9 mouse cellular contexts compared by ENCODE assay signal in the genomic region with DNA sequence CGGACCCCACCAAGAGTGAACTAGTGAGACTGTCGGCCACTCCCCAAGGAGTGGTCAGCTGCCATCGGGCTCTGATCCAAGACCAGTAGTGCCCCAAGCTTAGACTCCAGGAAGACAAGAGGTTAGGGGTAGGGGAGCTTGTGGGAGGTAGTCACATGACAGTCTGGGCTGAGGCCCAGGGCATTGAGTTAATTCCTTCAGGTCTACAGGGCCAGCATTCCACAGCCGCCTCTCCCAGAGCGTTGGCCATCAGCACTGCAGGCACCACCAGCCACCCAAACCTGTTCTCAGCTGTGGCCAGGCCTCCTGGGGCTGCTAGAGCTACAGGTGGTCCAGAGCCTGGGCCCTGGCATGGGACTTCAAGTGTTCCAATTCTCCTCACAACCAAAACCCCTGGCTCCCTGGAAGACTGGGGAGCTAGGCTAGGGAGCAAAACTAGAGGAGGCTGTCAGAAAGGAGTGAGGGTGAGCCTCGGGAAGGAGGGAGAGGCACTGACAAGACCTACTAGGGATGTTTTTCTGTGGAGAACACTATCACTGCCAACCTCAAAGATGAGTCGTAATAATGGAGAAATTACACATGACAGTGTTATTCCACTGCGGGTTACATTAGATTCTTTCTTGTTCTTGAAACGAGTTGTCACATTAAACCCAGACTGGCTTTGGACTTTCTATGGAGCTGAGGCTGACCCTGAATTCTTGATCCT. TPM values are rescaled to one million over a fixed set of nuclear protein-coding genes. Genes with fewer than 3 reads are reported as not detected.
DNase-seq lines count a peak whose midpoint lies in the region; ATAC-seq and TF ChIP-seq lines count a peak whose summit lies in the region.
"Had no signal": no experiment of that assay in that cellular context is flagged by ENCODE, and none has a peak within 500 bp of the region (broad histone marks: within the 10 kb centered on the region; RNA-seq: fewer than 3 reads in every experiment).

No protein-coding gene starts in this region.

- peak; percentile 39 to 66 for DNase-seq in urinary bladder, postnatal 4 days (ENCODE audit: low spot score in 2 of 2)
- no peak for DNase-seq in urinary bladder, adult 18-20 months (ENCODE audit: low spot score in 2 of 2)
- DNase-seq in forebrain, postnatal 0 days: no peak
- peak; percentile 75 for DNase-seq in kidney, postnatal 0 days (ENCODE audit: low spot score)
- peak; percentile 63 for DNase-seq in stomach, postnatal 0 days (ENCODE audit: low spot score)
- DNase-seq in spleen, postnatal 10 days (ENCODE audit: low spot score in 2 of 2): no peak
- DNase-seq in cerebellum, adult 18-20 months: no peak
- no peak for DNase-seq in cerebellum, adult 8-10 months
- DNase-seq: thymus, adult 2 months had no signal

- no peaks in the 10 kb centered on the region for H3K36me3 ChIP-seq in forebrain, postnatal 0 days (ENCODE audit: insufficient read depth)
- no peaks in the 10 kb centered on the region for H3K36me3 ChIP-seq in kidney, postnatal 0 days (ENCODE audit: insufficient read depth, low read length)
- H3K36me3 ChIP-seq in stomach, postnatal 0 days (ENCODE audit: control insufficient read depth, insufficient read depth, low read length): no peaks in the 10 kb centered on the region

- no peak overlapping the region for H3K4me2 ChIP-seq in forebrain, postnatal 0 days (ENCODE audit: low read depth)
- no peak overlapping the region for H3K4me2 ChIP-seq in kidney, postnatal 0 days (ENCODE audit: low read length)
- H3K4me2 ChIP-seq in stomach, postnatal 0 days (replicated peaks; ENCODE audit: low read depth): no peak overlapping the region

- whole genome bisulfite sequencing in forebrain, postnatal 0 days: 65% methylated on average over 9 of the region's 9 CpGs
- WGBS in kidney, postnatal 0 days: 42% methylated on average over 9 of the region's 9 CpGs
- 38% methylated on average over 9 of the region's 9 CpGs for whole genome bisulfite sequencing in stomach, postnatal 0 days

- H3K27me3 ChIP-seq in forebrain, postnatal 0 days (ENCODE audit: insufficient read depth, low read length): no peaks in the 10 kb centered on the region
- no peaks in the 10 kb centered on the region for H3K27me3 ChIP-seq in kidney, postnatal 0 days (ENCODE audit: insufficient read depth, low read length)
- H3K27me3 ChIP-seq in stomach, postnatal 0 days (ENCODE audit: control insufficient read depth, insufficient read depth, low read length): no peaks in the 10 kb centered on the region

- H3K4me1 ChIP-seq in forebrain, postnatal 0 days (ENCODE audit: insufficient read depth): no peaks in the 10 kb centered on the region
- H3K4me1 ChIP-seq in kidney, postnatal 0 days (replicated peaks; ENCODE audit: insufficient read depth, low read length): peaks cover 13% of the 10 kb centered on the region
- H3K4me1 ChIP-seq in stomach, postnatal 0 days (replicated peaks; ENCODE audit: control insufficient read depth, insufficient read depth): peaks cover 4% of the 10 kb centered on the region; the same call in 1 of the 2 replicates

- no peak overlapping the region for H3K9ac ChIP-seq in forebrain, postnatal 0 days
- H3K9ac ChIP-seq in kidney, postnatal 0 days (ENCODE audit: low read depth, low read length): no peak overlapping the region
- H3K9ac ChIP-seq in stomach, postnatal 0 days (ENCODE audit: low read length): no peak overlapping the region

- H3K4me3 ChIP-seq in forebrain, postnatal 0 days (ENCODE audit: low read depth, low read length): no peak overlapping the region
- no peak overlapping the region for H3K4me3 ChIP-seq in kidney, postnatal 0 days (replicated peaks; ENCODE audit: low read depth, low read length)
- no peak overlapping the region for H3K4me3 ChIP-seq in stomach, postnatal 0 days (ENCODE audit: low read depth, low read length)

- no peaks in the 10 kb centered on the region for H3K9me3 ChIP-seq in forebrain, postnatal 0 days (ENCODE audit: low read length)
- no peaks in the 10 kb centered on the region for H3K9me3 ChIP-seq in kidney, postnatal 0 days (replicated peaks; ENCODE audit: low read length)
- H3K9me3 ChIP-seq in stomach, postnatal 0 days (ENCODE audit: control insufficient read depth, low read length): no peaks in the 10 kb centered on the region

- no peak for TF ChIP-seq CTCF in forebrain, postnatal 0 days (IDR thresholded peaks at IDR 0.05; ENCODE audit: low read depth)
- no peak for TF ChIP-seq CTCF in kidney, postnatal 0 days (IDR thresholded peaks at IDR 0.05; ENCODE audit: low read depth)
- TF ChIP-seq CTCF in stomach, postnatal 0 days (IDR thresholded peaks at IDR 0.05; ENCODE audit: low read depth): no peak

- peak; percentile 34; the same call in 1 of the 2 replicates for ATAC-seq in forebrain, postnatal 0 days
- peak; percentile 77 for ATAC-seq in kidney, postnatal 0 days (replicated peaks; ENCODE audit: low FRiP score, low read depth)
- peak; percentile 58 for ATAC-seq in stomach, postnatal 0 days (ENCODE audit: low FRiP score, low TSS enrichment)

- H3K27ac ChIP-seq in forebrain, postnatal 0 days (ENCODE audit: low read depth, low read length): no peak overlapping the region
- H3K27ac ChIP-seq in kidney, postnatal 0 days: peak overlapping the region; percentile 86
- H3K27ac ChIP-seq in stomach, postnatal 0 days (replicated peaks): peak overlapping the region; percentile 78

- TF ChIP-seq EP300 in stomach, postnatal 0 days (optimal IDR thresholded peaks at IDR 0.05): no peak

RNA-seq across cellular contexts. Expression of gene Irf2bpl, which starts 12.1 kb away (rescaled TPM):
- 134 and 161 TPM in 2 replicates for total RNA-seq in forebrain, postnatal 0 days (2014; rRNA removed)
- 86.3 and 95.7 TPM in 2 replicates for polyA plus RNA-seq in forebrain, postnatal 0 days (2015; fragmentation: Nextera tagmentation; extraction: Ambion mirVana)
- polyA plus RNA-seq in kidney, postnatal 0 days (2015; fragmentation: Nextera tagmentation; extraction: Ambion mirVana): 52.1 and 57.9 TPM in 2 replicates
- 19.1 and 19.8 TPM in 2 replicates for polyA plus RNA-seq in stomach, postnatal 0 days (2015; fragmentation: Nextera tagmentation; extraction: Ambion mirVana)

Comparison
In these comparisons a context has a peak if more than half of its experiments do, and no peak if none do; other contexts are left out.
1. DNase-seq: peak in urinary bladder, postnatal 4 days (2 of 2), kidney, postnatal 0 days (single experiment) and stomach, postnatal 0 days (single experiment); none in urinary bladder, adult 18-20 months (0 of 2), forebrain, postnatal 0 days (single experiment), spleen, postnatal 10 days (0 of 2), cerebellum, adult 18-20 months (0 of 2) and cerebellum, adult 8-10 months (single experiment).
2. Peak in every context shown above with its lines, with median percentiles within 50 percentile points of each other: ATAC-seq.